Mouse (Mus musculus) testis, adult 2 months (tissue): ENCODE results near the gene Serbp1.

Experiments used
- CTCF ChIP-seq: fragments of 200-500 bp; IDR thresholded peaks from 2 replicates; pipeline ENCODE4 v1.5.1; 2012; ENCODE audit warnings: low read depth, mild to moderate bottlenecking, inconsistent platforms, low read length, moderate library complexity; ENCODE audit not compliant: control insufficient read depth, insufficient read depth, insufficient replicate concordance
- POLR2A ChIP-seq: fragments of 200-500 bp; IDR thresholded peaks from 2 replicates; pipeline ENCODE4 v1.6.1; 2012; ENCODE audit warnings: low read depth, mild to moderate bottlenecking, inconsistent platforms, low read length, moderate library complexity; ENCODE audit not compliant: control insufficient read depth

- TF ChIP-seq CTCF (no peak), POLR2A (no peak)
These were observed 9.4 kb upstream of the Serbp1 start for GRCm38 (mm10) chr6:67228459-67229107.
